ENCODE assay signal across 8 mouse cellular contexts in genomic region chr8:122834971-122835370, GRCm38 (mm10). TPM values are rescaled to one million over a fixed set of nuclear protein-coding genes. Genes with fewer than 3 reads are reported as not detected.
A peak's percentile ranks its signal among the peaks of the same experiment; 100 is the strongest.
DNase-seq lines count a peak whose midpoint lies in the region; ATAC-seq and TF ChIP-seq lines count a peak whose summit lies in the region.

No protein-coding gene starts in this region.

- no peaks in the 10 kb centered on the region for H3K9me3 ChIP-seq in liver, embryonic 12.5 days (replicated peaks)

- TF ChIP-seq EP300 in heart, adult 2 months (IDR thresholded peaks at IDR 0.05; ENCODE audit: insufficient read depth, low read depth, low read length), result 0 out of 2 replicates have a peak, but pooled peaks have one; percentile 39

- no peak overlapping the region for H3ac ChIP-seq in C2C12 (ENCODE audit: control insufficient read depth, insufficient read length, low read depth)

- H3K27me3 ChIP-seq in C2C12 (ENCODE audit: control insufficient read depth, insufficient read depth, insufficient read length), result peaks cover 4% of the 10 kb centered on the region
- H3K27me3 ChIP-seq in heart, adult 2 months (ENCODE audit: control insufficient read depth, insufficient read depth, low read length), result no peaks in the 10 kb centered on the region
- H3K27me3 ChIP-seq in liver, embryonic 12.5 days (replicated peaks), result peaks cover 32% of the 10 kb centered on the region

- H3K4me3 ChIP-seq in C2C12 (ENCODE audit: insufficient read depth, poor library complexity, severe bottlenecking), result no peak overlapping the region
- no peak overlapping the region for H3K4me3 ChIP-seq in heart, adult 2 months
- H3K4me3 ChIP-seq in liver, embryonic 12.5 days, result no peak overlapping the region

- no peaks in the 10 kb centered on the region for H3K79me2 ChIP-seq in C2C12 (ENCODE audit: control insufficient read depth, insufficient read depth)
- H3K79me2 ChIP-seq in heart, adult 2 months (replicated peaks; ENCODE audit: control insufficient read depth, insufficient read depth, low read length), result no peaks in the 10 kb centered on the region

- TF ChIP-seq CTCF in C2C12 (IDR thresholded peaks at IDR 0.05; ENCODE audit: control insufficient read depth, insufficient read depth, insufficient read length), result peak; percentile 70
- TF ChIP-seq CTCF in heart, adult 2 months (IDR thresholded peaks at IDR 0.05), result peak; percentile 82

- H3K36me3 ChIP-seq in C2C12 (ENCODE audit: control insufficient read depth, insufficient read depth), result no peaks in the 10 kb centered on the region
- H3K36me3 ChIP-seq in heart, adult 2 months (ENCODE audit: control insufficient read depth, insufficient read depth, low read length), result no peaks in the 10 kb centered on the region
- no peaks in the 10 kb centered on the region for H3K36me3 ChIP-seq in liver, embryonic 12.5 days

- intact Hi-C loops in heart, adult 2 months (cut with DNase I), result loop anchor here (1.0 to 5.0 kb wide), 2 partner anchors 229 to 367 kb away; no protein-coding TSS in a partner anchor

- peak; percentile 45 for ATAC-seq in liver, embryonic 12.5 days
- ATAC-seq in neutrophil, adult 5-6 weeks (ENCODE audit: extremely low read depth, insufficient number of reproducible peaks, low FRiP score, poor library complexity, severe bottlenecking), result peak; percentile 76

- no peak overlapping the region for H3K27ac ChIP-seq in heart, adult 2 months
- H3K27ac ChIP-seq in liver, embryonic 12.5 days, result no peak overlapping the region

- no peaks in the 10 kb centered on the region for H3K79me3 ChIP-seq in C2C12 (ENCODE audit: low read depth)

- peak; percentile 87 for DNase-seq in adrenal gland, postnatal 10 days
- DNase-seq in embryo, embryonic 9.5 days (ENCODE audit: extremely low spot score), result peak; percentile 74
- peak; percentile 68 to 74 for DNase-seq in heart, adult 2 months
- peak; percentile 84 for DNase-seq in kidney, postnatal 10 days
- DNase-seq in thymus, adult 18-20 months, result peak; percentile 42 to 58

- no peak overlapping the region for H3K9ac ChIP-seq in heart, adult 2 months (ENCODE audit: low read depth, low read length)
- H3K9ac ChIP-seq in liver, embryonic 12.5 days, result no peak overlapping the region

- 16% methylated on average over 8 of the region's 8 CpGs for WGBS in heart, adult 2 months
- WGBS in liver, embryonic 12.5 days (ENCODE audit: insufficient replicate concordance), result 17% methylated on average over 8 of the region's 8 CpGs

- no peak overlapping the region for H3K4me2 ChIP-seq in liver, embryonic 12.5 days

- no peak for TF ChIP-seq POLR2A in heart, adult 2 months (IDR thresholded peaks at IDR 0.05; ENCODE audit: insufficient read depth, low read depth, low read length)

- H3K4me1 ChIP-seq in heart, adult 2 months (ENCODE audit: control insufficient read depth, insufficient read depth, low read length), result no peaks in the 10 kb centered on the region; the same call in 1 of the 2 replicates
- peaks cover 4% of the 10 kb centered on the region; the same call in 1 of the 2 replicates for H3K4me1 ChIP-seq in liver, embryonic 12.5 days

TF ChIP-seq in C2C12, 6 proteins besides CTCF, POLR2A, EP300 and RAD21:
- TF ChIP-seq CEBPB (IDR thresholded peaks at IDR 0.05; ENCODE audit: low read depth), result no peak
- TF ChIP-seq FOSL1 (IDR thresholded peaks at IDR 0.05; ENCODE audit: insufficient read depth, low read length, poor library complexity, severe bottlenecking), result no peak
- TF ChIP-seq MYOG (IDR thresholded peaks at IDR 0.05; ENCODE audit: control insufficient read depth, extremely low read depth, insufficient read length), result no peak
- no peak for TF ChIP-seq MYOD1 (IDR thresholded peaks at IDR 0.05; ENCODE audit: control insufficient read depth, insufficient read length, low read depth)
- TF ChIP-seq MAX (IDR thresholded peaks at IDR 0.05), result no peak
- no peak for TF ChIP-seq USF1 (IDR thresholded peaks at IDR 0.05; ENCODE audit: low read depth)
TF ChIP-seq in C2C12: peak in this region for 0.

RNA-seq across cellular contexts. Expression of gene Cdh15, which starts 12.8 kb away (rescaled TPM):
- polyA plus RNA-seq in C2C12 (2012; fragmentation: generic; extraction: Trizol), result 108 TPM
- 1 to 10 TPM in 1 of 2 experiments, under 1 TPM in 1; 0.75 to 1.9 TPM for total RNA-seq in adrenal gland, postnatal 10 days (2021)
- not detected for total RNA-seq in heart, adult 2 months (2021)
- not detected in 2 replicates for polyA plus RNA-seq in heart, adult 2 months (2012; rRNA removed)
- 0.17 and 0.66 TPM in 2 replicates for polyA plus RNA-seq in liver, embryonic 12.5 days (2016; fragmentation: Nextera tagmentation; extraction: Ambion mirVana)
- not detected in 2 replicates for total RNA-seq in neutrophil, adult 5-6 weeks (2017)

RNA-seq across cellular contexts. Expression of gene Acsf3, which starts 59.7 kb away (rescaled TPM):
- polyA plus RNA-seq in C2C12 (2012; fragmentation: generic; extraction: Trizol), result 6.1 TPM
- 10 to 100 TPM; 54.3 to 64.8 TPM for total RNA-seq in adrenal gland, postnatal 10 days (2021)
- total RNA-seq in heart, adult 2 months (2021), result 10 to 100 TPM; 25.1 to 29.6 TPM
- polyA plus RNA-seq in heart, adult 2 months (2012; rRNA removed), result 25.6 and 33.6 TPM in 2 replicates
- polyA plus RNA-seq in liver, embryonic 12.5 days (2016; fragmentation: Nextera tagmentation; extraction: Ambion mirVana), result 10.8 and 11.3 TPM in 2 replicates
- 5.2 and 8.3 TPM in 2 replicates for total RNA-seq in neutrophil, adult 5-6 weeks (2017)
